ENCODE assay signal across 15 mouse cellular contexts in genomic region chr14:122483024-122483385, GRCm38 (mm10). TPM values are rescaled to one million over a fixed set of nuclear protein-coding genes. Genes with fewer than 3 reads are reported as not detected.
A peak's percentile ranks its signal among the peaks of the same experiment; 100 is the strongest.
DNase-seq lines count a peak whose midpoint lies in the region; ATAC-seq and TF ChIP-seq lines count a peak whose summit lies in the region.
"Had no signal": no experiment of that assay in that cellular context is flagged by ENCODE, and none has a peak within 500 bp of the region (broad histone marks: within the 10 kb centered on the region; RNA-seq: fewer than 3 reads in every experiment).

No protein-coding gene starts in this region.

- peaks cover 75% of the 10 kb centered on the region for H3K27me3 ChIP-seq in embryonic facial prominence, embryonic 12.5 days
- peaks cover 86% of the 10 kb centered on the region for H3K27me3 ChIP-seq in hindbrain, embryonic 13.5 days
- H3K27me3 ChIP-seq in midbrain, embryonic 13.5 days = peaks cover 79% of the 10 kb centered on the region
- H3K27me3 ChIP-seq in liver, embryonic 12.5 days (replicated peaks) = peaks cover 94% of the 10 kb centered on the region

- WGBS in embryonic facial prominence, embryonic 12.5 days = 5% methylated on average over 5 of the region's 5 CpGs
- 2% methylated on average over 5 of the region's 5 CpGs for WGBS in hindbrain, embryonic 13.5 days
- 5% methylated on average over 5 of the region's 5 CpGs for WGBS in midbrain, embryonic 13.5 days
- 6% methylated on average over 5 of the region's 5 CpGs for WGBS in liver, embryonic 12.5 days (ENCODE audit: insufficient replicate concordance)

- 0 out of 2 replicates have a peak overlapping the region, but pooled peaks have one; percentile 16 for H3K4me2 ChIP-seq in embryonic facial prominence, embryonic 12.5 days (replicated peaks)
- peak overlapping the region; percentile 52 for H3K4me2 ChIP-seq in hindbrain, embryonic 13.5 days
- peak overlapping the region; percentile 61 for H3K4me2 ChIP-seq in midbrain, embryonic 13.5 days (replicated peaks)
- no peak overlapping the region for H3K4me2 ChIP-seq in liver, embryonic 12.5 days

- no peaks in the 10 kb centered on the region for H3K4me1 ChIP-seq in embryonic facial prominence, embryonic 12.5 days
- H3K4me1 ChIP-seq in hindbrain, embryonic 13.5 days (replicated peaks) = peaks cover 21% of the 10 kb centered on the region
- H3K4me1 ChIP-seq in midbrain, embryonic 13.5 days (replicated peaks) = peaks cover 44% of the 10 kb centered on the region
- no peaks in the 10 kb centered on the region; the same call in none of the 2 replicates for H3K4me1 ChIP-seq in liver, embryonic 12.5 days

- no peak for ATAC-seq in embryonic facial prominence, embryonic 12.5 days (ENCODE audit: insufficient number of reproducible peaks, insufficient read depth, low FRiP score, low TSS enrichment)
- no peak for ATAC-seq in hindbrain, embryonic 13.5 days (ENCODE audit: low FRiP score)
- ATAC-seq in midbrain, embryonic 13.5 days = no peak
- no peak for ATAC-seq in liver, embryonic 12.5 days
- ATAC-seq in erythroblast, adult 5-6 weeks (replicated peaks; ENCODE audit: low FRiP score, poor library complexity, severe bottlenecking) = no peak

- no peak overlapping the region for H3K27ac ChIP-seq in embryonic facial prominence, embryonic 12.5 days
- H3K27ac ChIP-seq in hindbrain, embryonic 13.5 days = peak overlapping the region; percentile 81
- H3K27ac ChIP-seq in midbrain, embryonic 13.5 days = peak overlapping the region; percentile 86
- H3K27ac ChIP-seq in liver, embryonic 12.5 days = no peak overlapping the region

- TF ChIP-seq POLR2A in brain, embryonic 14.5 days (IDR thresholded peaks at IDR 0.05; ENCODE audit: borderline replicate concordance, extremely low read depth, insufficient read depth, insufficient read length, poor library complexity, severe bottlenecking) = no peak

- DNase-seq in brain, embryonic 14.5 days (ENCODE audit: low read depth) = peak; percentile 46
- no peak for DNase-seq in right cerebral cortex, adult 18-20 months
- DNase-seq in lung, postnatal 14 days = no peak
- DNase-seq: kidney, postnatal 36 days; lung, adult 2 months; thymus, postnatal 36 days had no signal

- TF ChIP-seq CTCF in brain, embryonic 14.5 days (IDR thresholded peaks at IDR 0.05; ENCODE audit: borderline replicate concordance, extremely low read depth, insufficient read depth, insufficient read length) = no peak

- H3K9me3 ChIP-seq in embryonic facial prominence, embryonic 12.5 days = no peaks in the 10 kb centered on the region
- no peaks in the 10 kb centered on the region for H3K9me3 ChIP-seq in hindbrain, embryonic 13.5 days
- no peaks in the 10 kb centered on the region for H3K9me3 ChIP-seq in midbrain, embryonic 13.5 days
- H3K9me3 ChIP-seq in liver, embryonic 12.5 days (replicated peaks) = no peaks in the 10 kb centered on the region

- H3K36me3 ChIP-seq in embryonic facial prominence, embryonic 12.5 days = no peaks in the 10 kb centered on the region
- no peaks in the 10 kb centered on the region for H3K36me3 ChIP-seq in hindbrain, embryonic 13.5 days
- peaks cover 6% of the 10 kb centered on the region; the same call in 1 of the 2 replicates for H3K36me3 ChIP-seq in midbrain, embryonic 13.5 days
- H3K36me3 ChIP-seq in liver, embryonic 12.5 days = no peaks in the 10 kb centered on the region

- H3K9ac ChIP-seq in embryonic facial prominence, embryonic 12.5 days = no peak overlapping the region
- H3K9ac ChIP-seq in hindbrain, embryonic 13.5 days = peak overlapping the region; percentile 77
- H3K9ac ChIP-seq in midbrain, embryonic 13.5 days (replicated peaks) = peak overlapping the region; percentile 73
- no peak overlapping the region for H3K9ac ChIP-seq in liver, embryonic 12.5 days

- H3K4me3 ChIP-seq in embryonic facial prominence, embryonic 12.5 days = no peak overlapping the region
- H3K4me3 ChIP-seq in hindbrain, embryonic 13.5 days = peak overlapping the region; percentile 58
- peak overlapping the region; percentile 69 for H3K4me3 ChIP-seq in midbrain, embryonic 13.5 days (replicated peaks)
- no peak overlapping the region for H3K4me3 ChIP-seq in liver, embryonic 12.5 days

RNA-seq across cellular contexts. Expression of gene Gm10837, which starts 7.4 kb away (rescaled TPM):
- polyA plus RNA-seq in brain, embryonic 14.5 days (2012; rRNA removed) = 0.16 and 0.25 TPM in 2 replicates
- not detected in 2 replicates for polyA plus RNA-seq in embryonic facial prominence, embryonic 12.5 days (2016; fragmentation: Nextera tagmentation; extraction: Ambion mirVana)
- polyA plus RNA-seq in hindbrain, embryonic 13.5 days (2015; fragmentation: Nextera tagmentation; extraction: Ambion mirVana) = 0.41 and 0.74 TPM in 2 replicates
- polyA plus RNA-seq in midbrain, embryonic 13.5 days (2015; fragmentation: Nextera tagmentation; extraction: Ambion mirVana) = 0.43 and 0.73 TPM in 2 replicates
- not detected in 2 replicates for polyA plus RNA-seq in liver, embryonic 12.5 days (2016; fragmentation: Nextera tagmentation; extraction: Ambion mirVana)
- total RNA-seq in erythroblast, adult 5-6 weeks (2015; ENCODE audit: low replicate concordance) = not detected in 2 replicates
- total RNA-seq in erythroblast, adult 5-6 weeks (2017; ENCODE audit: low replicate concordance) = not detected in 2 replicates
- total RNA-seq: heart, adult 8-10 months; hematopoietic stem cell, adult 5-6 weeks; left cerebral cortex, postnatal 10 days; monocyte, adult 5-6 weeks had no signal
- polyA plus RNA-seq: lung, adult 2 months had no signal

RNA-seq across cellular contexts. Expression of gene Zic2, which starts 7.8 kb away (rescaled TPM):
- 51.8 and 66.8 TPM in 2 replicates for polyA plus RNA-seq in brain, embryonic 14.5 days (2012; rRNA removed)
- polyA plus RNA-seq in embryonic facial prominence, embryonic 12.5 days (2016; fragmentation: Nextera tagmentation; extraction: Ambion mirVana) = 3.7 and 4.9 TPM in 2 replicates
- polyA plus RNA-seq in hindbrain, embryonic 13.5 days (2015; fragmentation: Nextera tagmentation; extraction: Ambion mirVana) = 9.3 and 13.7 TPM in 2 replicates
- polyA plus RNA-seq in midbrain, embryonic 13.5 days (2015; fragmentation: Nextera tagmentation; extraction: Ambion mirVana) = 10.3 and 10.7 TPM in 2 replicates
- polyA plus RNA-seq in liver, embryonic 12.5 days (2016; fragmentation: Nextera tagmentation; extraction: Ambion mirVana) = not detected in 2 replicates
- not detected in 2 replicates for total RNA-seq in erythroblast, adult 5-6 weeks (2015; ENCODE audit: low replicate concordance)
- not detected in 2 replicates for total RNA-seq in erythroblast, adult 5-6 weeks (2017; ENCODE audit: low replicate concordance)
- total RNA-seq: hematopoietic stem cell, adult 5-6 weeks; monocyte, adult 5-6 weeks had no signal
- polyA plus RNA-seq: lung, adult 2 months had no signal

RNA-seq across cellular contexts. Expression of gene Zic5, which starts 17.5 kb away (rescaled TPM):
- 10.4 and 18.6 TPM in 2 replicates for polyA plus RNA-seq in brain, embryonic 14.5 days (2012; rRNA removed)
- polyA plus RNA-seq in embryonic facial prominence, embryonic 12.5 days (2016; fragmentation: Nextera tagmentation; extraction: Ambion mirVana) = 4.8 and 5.4 TPM in 2 replicates
- polyA plus RNA-seq in hindbrain, embryonic 13.5 days (2015; fragmentation: Nextera tagmentation; extraction: Ambion mirVana) = 10.9 and 13.9 TPM in 2 replicates
- polyA plus RNA-seq in midbrain, embryonic 13.5 days (2015; fragmentation: Nextera tagmentation; extraction: Ambion mirVana) = 15.5 and 16.7 TPM in 2 replicates
- polyA plus RNA-seq in liver, embryonic 12.5 days (2016; fragmentation: Nextera tagmentation; extraction: Ambion mirVana) = not detected in 2 replicates
- total RNA-seq in erythroblast, adult 5-6 weeks (2015; ENCODE audit: low replicate concordance) = not detected in 2 replicates
- not detected in 2 replicates for total RNA-seq in erythroblast, adult 5-6 weeks (2017; ENCODE audit: low replicate concordance)
- total RNA-seq: heart, adult 8-10 months; hematopoietic stem cell, adult 5-6 weeks had no signal
- polyA plus RNA-seq: lung, adult 2 months had no signal

RNA-seq across cellular contexts. Expression of gene Gm5089, which starts 32.1 kb away (rescaled TPM):
- polyA plus RNA-seq in brain, embryonic 14.5 days (2012; rRNA removed) = 0.16 and 0.52 TPM in 2 replicates
- 0.38 and 0.47 TPM in 2 replicates for polyA plus RNA-seq in embryonic facial prominence, embryonic 12.5 days (2016; fragmentation: Nextera tagmentation; extraction: Ambion mirVana)
- polyA plus RNA-seq in hindbrain, embryonic 13.5 days (2015; fragmentation: Nextera tagmentation; extraction: Ambion mirVana) = 1.8 and 3.0 TPM in 2 replicates
- polyA plus RNA-seq in midbrain, embryonic 13.5 days (2015; fragmentation: Nextera tagmentation; extraction: Ambion mirVana) = 1.1 and 2.3 TPM in 2 replicates
- polyA plus RNA-seq in liver, embryonic 12.5 days (2016; fragmentation: Nextera tagmentation; extraction: Ambion mirVana) = not detected in 2 replicates
- total RNA-seq in erythroblast, adult 5-6 weeks (2015; ENCODE audit: low replicate concordance) = not detected in 2 replicates
- total RNA-seq in erythroblast, adult 5-6 weeks (2017; ENCODE audit: low replicate concordance) = not detected in 2 replicates
- total RNA-seq: heart, adult 8-10 months; hematopoietic stem cell, adult 5-6 weeks; monocyte, adult 5-6 weeks had no signal
- polyA plus RNA-seq: lung, adult 2 months had no signal

RNA-seq across cellular contexts. Expression of gene Pcca, which starts 51.1 kb away (rescaled TPM):
- polyA plus RNA-seq in brain, embryonic 14.5 days (2012; rRNA removed) = 22.4 and 22.7 TPM in 2 replicates
- 35.3 and 36.5 TPM in 2 replicates for polyA plus RNA-seq in embryonic facial prominence, embryonic 12.5 days (2016; fragmentation: Nextera tagmentation; extraction: Ambion mirVana)
- 26.7 and 29.7 TPM in 2 replicates for polyA plus RNA-seq in hindbrain, embryonic 13.5 days (2015; fragmentation: Nextera tagmentation; extraction: Ambion mirVana)
- polyA plus RNA-seq in midbrain, embryonic 13.5 days (2015; fragmentation: Nextera tagmentation; extraction: Ambion mirVana) = 24.2 and 27.4 TPM in 2 replicates
- 13.3 and 14.2 TPM in 2 replicates for polyA plus RNA-seq in liver, embryonic 12.5 days (2016; fragmentation: Nextera tagmentation; extraction: Ambion mirVana)
- 0.96 and 22.2 TPM in 2 replicates for total RNA-seq in erythroblast, adult 5-6 weeks (2015; ENCODE audit: low replicate concordance)
- 8.4 and 9.8 TPM in 2 replicates for total RNA-seq in erythroblast, adult 5-6 weeks (2017; ENCODE audit: low replicate concordance)

Comparison
In these comparisons a context has a peak if more than half of its experiments do, and no peak if none do; other contexts are left out.
1. H3K27ac ChIP-seq: peak in hindbrain, embryonic 13.5 days (single experiment) and midbrain, embryonic 13.5 days (single experiment); none in embryonic facial prominence, embryonic 12.5 days (single experiment) and liver, embryonic 12.5 days (single experiment).
2. H3K4me3 ChIP-seq: peak in hindbrain, embryonic 13.5 days (single experiment) and midbrain, embryonic 13.5 days (single experiment); none in embryonic facial prominence, embryonic 12.5 days (single experiment) and liver, embryonic 12.5 days (single experiment).
3. H3K9ac ChIP-seq: peak in hindbrain, embryonic 13.5 days (single experiment) and midbrain, embryonic 13.5 days (single experiment); none in embryonic facial prominence, embryonic 12.5 days (single experiment) and liver, embryonic 12.5 days (single experiment).